Mouse (Mus musculus) olfactory bulb, adult 2 months (tissue): Measurements from ENCODE around the gene Gm12248. TPM values are rescaled to one million over a fixed set of nuclear protein-coding genes. Genes with fewer than 3 reads are reported as not detected.
A peak's percentile ranks its signal among the peaks of the same experiment; 100 is the strongest.

Experiments
- H3K27ac ChIP-seq: fragments of 200-500 bp; 2 replicates; pipeline ENCODE4 v1.5.1; 2012; ENCODE audit warnings: low read depth, low read length; ENCODE audit not compliant: insufficient read depth
- H3K4me1 ChIP-seq: fragments of 200-500 bp; 2 replicates; pipeline ENCODE4 v1.6.1; 2012; ENCODE audit warnings: low read length; ENCODE audit not compliant: control insufficient read depth, insufficient read depth
- H3K4me3 ChIP-seq: fragments of 200-500 bp; 2 replicates; pipeline ENCODE4 v1.5.1; 2012; ENCODE audit warnings: mild to moderate bottlenecking, low read depth, low read length, moderate library complexity; ENCODE audit not compliant: insufficient read depth
- CTCF ChIP-seq: fragments of 200-500 bp; IDR thresholded peaks from 2 replicates; pipeline ENCODE4 v1.5.1; 2012; ENCODE audit warnings: low read depth, mild to moderate bottlenecking, low read length, moderate library complexity; ENCODE audit not compliant: insufficient read depth
- POLR2A ChIP-seq: fragments of 200-500 bp; IDR thresholded peaks from 2 replicates; pipeline ENCODE4 v1.6.1; 2012; ENCODE audit warnings: mild to moderate bottlenecking, low read depth, low read length, moderate library complexity; ENCODE audit not compliant: insufficient read depth
- WGBS: fragments of 180-500 bp; shearing (Covaris S2); methylation state at CpG from one replicate; pipeline ENCODE4 v1.1.7; 2018; 5-methylcytosine and 5-hydroxymethylcytosine counted together
- polyA plus RNA-seq: library from polyadenylated mRNA; stranded (reverse); fragments of >200 nt; gene quantifications from 2 replicates; pipeline ENCODE4 v1.2.4, GENCODE M21; 2012; ENCODE audit warnings: low replicate concordance; ENCODE audit not compliant: missing spikeins, insufficient read depth, insufficient read length

Gene Gm12248
- polyA plus RNA-seq, 1 experiment, result not detected

DNA sequence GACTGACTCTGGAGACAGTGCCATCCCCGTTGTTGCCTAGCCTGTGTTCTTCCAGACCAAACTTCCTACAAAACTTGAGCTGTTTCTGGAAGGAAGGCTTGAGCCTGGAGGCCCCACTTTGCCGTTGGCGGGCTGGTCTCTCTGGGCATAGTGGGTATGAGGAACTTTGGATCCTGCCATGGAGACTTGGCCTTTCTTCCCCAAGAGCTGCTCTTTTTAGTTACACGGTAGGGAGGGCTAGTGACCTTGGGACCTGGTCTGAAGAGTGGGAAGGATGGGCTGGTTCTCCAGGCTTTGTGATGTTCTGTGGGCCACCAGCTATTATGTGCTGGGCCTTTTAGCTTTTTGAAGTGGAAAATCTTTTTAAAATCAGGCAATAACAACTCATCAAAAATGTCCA, 67.1 kb downstream of the Gm12248 start:
- Histone ChIP-seq H3K4me3 (no peak overlapping the region), H3K4me1 (peaks cover 11% of the 10 kb centered on the region), H3K27ac (no peak overlapping the region)
- WGBS, result 58% methylated on average over 4 of the region's 4 CpGs
- TF ChIP-seq CTCF (no peak), POLR2A (no peak)

- TF ChIP-seq POLR2A (no peak), CTCF (no peak)
- WGBS, result 56% methylated on average over 2 of the region's 2 CpGs
- Histone ChIP-seq H3K27ac (no peak overlapping the region), H3K4me3 (no peak overlapping the region), H3K4me1 (peaks cover 9% of the 10 kb centered on the region)
Observed at GRCm38 (mm10) chr11:58024671-58025070, 68.3 kb downstream of the Gm12248 start.

GRCm38 (mm10) chr11:58024271-58024670, 68.7 kb downstream of the Gm12248 start:
- Histone ChIP-seq H3K4me3 (no peak overlapping the region), H3K27ac (no peak overlapping the region), H3K4me1 (peaks cover 9% of the 10 kb centered on the region)
- TF ChIP-seq CTCF, result no peak
- no peak for TF ChIP-seq POLR2A
- WGBS, result 50% methylated on average over 1 of the region's 1 CpGs

GRCm38 (mm10) chr11:58021618-58022017, 71.3 kb downstream of the Gm12248 start:
- no peak for TF ChIP-seq POLR2A
- no peak for TF ChIP-seq CTCF
- H3K4me3 ChIP-seq, result no peak overlapping the region
- 25% methylated on average over 2 of the region's 2 CpGs for WGBS
- peaks cover 18% of the 10 kb centered on the region for H3K4me1 ChIP-seq
- H3K27ac ChIP-seq, result no peak overlapping the region

- no peak overlapping the region for H3K27ac ChIP-seq
- H3K4me3 ChIP-seq, result no peak overlapping the region
- 30% methylated on average over 1 of the region's 1 CpGs for WGBS
- H3K4me1 ChIP-seq, result peaks cover 19% of the 10 kb centered on the region
- TF ChIP-seq CTCF (no peak), POLR2A (no peak)
Observed at GRCm38 (mm10) chr11:58021095-58021494, 71.8 kb downstream of the Gm12248 start.

DNA sequence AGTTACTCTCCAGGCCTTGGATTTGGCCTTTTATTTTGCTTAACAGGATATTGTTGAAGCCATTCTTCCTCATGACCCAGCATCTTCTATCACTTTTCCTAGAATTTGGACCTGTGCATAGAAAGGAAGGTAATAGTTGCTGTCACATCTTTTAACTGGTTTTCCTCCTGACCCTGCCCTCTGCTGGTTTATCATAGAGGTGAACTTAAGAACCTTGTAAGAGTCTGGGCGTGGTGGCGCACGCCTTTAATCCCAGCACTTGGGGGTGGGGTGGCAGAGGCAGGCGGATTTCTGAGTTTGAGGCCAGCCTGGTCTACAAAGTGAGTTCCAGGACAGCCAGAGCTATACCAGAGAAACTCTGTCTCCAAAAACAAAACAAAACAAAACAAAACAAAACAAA, 74.2 kb downstream of the Gm12248 start:
- H3K27ac ChIP-seq, result no peak overlapping the region
- TF ChIP-seq POLR2A (no peak), CTCF (no peak)
- H3K4me3 ChIP-seq, result no peak overlapping the region
- peaks cover 15% of the 10 kb centered on the region for H3K4me1 ChIP-seq
- WGBS, result 86% methylated on average over 4 of the region's 4 CpGs

DNA sequence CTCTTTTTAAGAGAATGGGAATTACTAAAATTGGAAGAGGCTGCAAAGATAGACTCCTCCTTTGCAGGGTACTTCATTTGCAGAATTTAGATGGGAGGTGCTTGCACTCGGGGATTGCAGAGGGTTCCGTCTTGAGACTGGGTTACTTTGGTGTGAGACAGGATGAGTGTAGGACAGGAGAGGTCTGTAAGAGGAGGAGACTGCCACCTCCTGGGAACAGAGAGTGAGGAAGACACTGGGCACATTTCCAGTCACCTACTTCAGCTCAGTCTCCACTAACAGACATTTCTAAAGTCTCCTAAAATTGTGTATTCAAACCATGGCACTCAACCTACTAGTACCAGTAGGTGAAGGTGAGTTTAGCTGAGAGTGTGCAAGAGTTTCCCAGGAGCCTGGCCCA, 74.6 kb downstream of the Gm12248 start:
- WGBS, result 24% methylated on average over 2 of the region's 2 CpGs
- Histone ChIP-seq H3K4me3 (no peak overlapping the region), H3K27ac (no peak overlapping the region), H3K4me1 (peaks cover 15% of the 10 kb centered on the region)
- no peak for TF ChIP-seq CTCF
- TF ChIP-seq POLR2A, result no peak

DNA sequence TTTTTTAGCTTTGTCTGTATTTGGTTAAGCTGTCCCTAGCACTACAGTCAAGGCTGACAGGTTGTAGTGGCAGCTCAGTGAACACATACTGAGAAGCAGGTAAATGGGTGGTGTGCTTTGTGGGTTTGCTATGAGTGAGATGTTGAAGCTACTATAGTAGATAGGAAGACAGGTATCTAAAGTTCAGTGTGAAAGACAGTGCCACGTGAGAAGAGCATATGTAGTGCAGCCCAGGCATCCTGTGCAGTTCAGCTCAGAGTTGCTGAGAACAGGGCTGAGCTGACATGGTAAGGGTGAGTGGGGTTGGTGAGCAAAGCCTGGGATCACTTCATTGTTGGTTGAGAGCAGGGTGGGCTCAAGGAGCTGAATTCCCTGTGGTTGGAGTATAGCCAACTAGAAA, 75.5 kb downstream of the Gm12248 start:
- peaks cover 15% of the 10 kb centered on the region for H3K4me1 ChIP-seq
- WGBS, result 58% methylated on average over 1 of the region's 1 CpGs
- no peak overlapping the region for H3K27ac ChIP-seq
- TF ChIP-seq POLR2A (no peak), CTCF (no peak)
- H3K4me3 ChIP-seq, result no peak overlapping the region

DNA sequence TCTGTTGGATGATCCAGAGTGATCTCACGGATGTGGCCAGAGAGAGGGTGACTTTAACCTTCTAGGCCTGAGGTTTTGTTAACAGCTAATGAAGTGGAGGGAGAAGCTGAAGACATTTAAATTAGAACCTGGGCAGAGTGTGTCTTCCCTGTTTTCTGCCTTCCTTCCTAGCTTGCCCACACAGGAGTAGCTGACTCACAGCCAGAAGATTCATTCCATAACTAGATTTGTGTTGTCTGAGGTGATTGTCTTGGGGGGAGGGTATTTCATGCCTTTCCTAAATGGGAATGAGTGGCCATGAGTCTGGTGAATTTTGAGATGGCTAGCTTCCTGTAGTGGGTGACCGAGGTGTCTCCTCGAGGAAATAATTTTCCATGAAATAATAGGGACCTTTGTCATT, 76.6 kb downstream of the Gm12248 start:
- 51% methylated on average over 3 of the region's 3 CpGs for WGBS
- Histone ChIP-seq H3K27ac (peak overlapping the region; percentile 15; the same call in 1 of the 2 replicates), H3K4me3 (no peak overlapping the region), H3K4me1 (peaks cover 16% of the 10 kb centered on the region)
- TF ChIP-seq POLR2A (no peak), CTCF (no peak)

GRCm38 (mm10) chr11:58015339-58015738, 77.6 kb downstream of the Gm12248 start:
- no peak for TF ChIP-seq CTCF
- TF ChIP-seq POLR2A, result no peak
- H3K4me3 ChIP-seq, result no peak overlapping the region

More at GRCm38 (mm10) chr11:58015339-58015738, 77.6 kb downstream of the Gm12248 start:
- Histone ChIP-seq H3K4me1 (peaks cover 16% of the 10 kb centered on the region), H3K27ac (no peak overlapping the region)
- 63% methylated on average over 2 of the region's 2 CpGs for WGBS
